Mouse (Mus musculus): ENCODE data around the gene Ms4a4d.
"Not testable (repeated sequence)": the region's sequence is repeated elsewhere in the genome, so short reads cannot be mapped to it uniquely, and the experiment has no call there.

The Ms4a4d gene

GRCm38 (mm10) chr19:11536593-11536992 lies at the start of gene Ms4a4d:
Ms4a4d (plus strand) TSS chr19:11536801.
- no peak for DNase-seq (ENCODE audit: low spot score in 2 of 2)

GRCm38 (mm10) chr19:11491406-11492189 lies 45.0 kb upstream of the Ms4a4d start:
- no peak for DNase-seq (ENCODE audit: low spot score in 2 of 2)

- no peak for DNase-seq (ENCODE audit: low spot score in 2 of 2)
These were observed 43.9 kb upstream of the Ms4a4d start for GRCm38 (mm10) chr19:11492671-11493070.

- DNase-seq (ENCODE audit: low spot score in 2 of 2): no peak
These were observed 42.1 kb upstream of the Ms4a4d start for GRCm38 (mm10) chr19:11494519-11494918.

- no peak for DNase-seq (ENCODE audit: low spot score in 2 of 2)
These were observed 40.2 kb upstream of the Ms4a4d start for GRCm38 (mm10) chr19:11496361-11496760.

- not testable (repeated sequence) for DNase-seq (ENCODE audit: low spot score in 2 of 2)
These were observed 39.3 kb upstream of the Ms4a4d start for GRCm38 (mm10) chr19:11497300-11497699.

GRCm38 (mm10) chr19:11500796-11501195 lies 35.8 kb upstream of the Ms4a4d start:
- no peak for DNase-seq (ENCODE audit: low spot score in 2 of 2)

GRCm38 (mm10) chr19:11501326-11501725 lies 35.3 kb upstream of the Ms4a4d start:
- DNase-seq (ENCODE audit: low spot score in 2 of 2): no peak

- DNase-seq (ENCODE audit: low spot score in 2 of 2): no peak
These were observed 31.7 kb upstream of the Ms4a4d start for GRCm38 (mm10) chr19:11504857-11505256.

- DNase-seq (ENCODE audit: low spot score in 2 of 2): no peak
These were observed 23.1 kb upstream of the Ms4a4d start for GRCm38 (mm10) chr19:11513458-11513857.

GRCm38 (mm10) chr19:11516246-11516645 lies 20.4 kb upstream of the Ms4a4d start, which contains the start of gene Ms4a6b:
Ms4a6b (plus strand) TSS chr19:11516512.
- DNase-seq (ENCODE audit: low spot score in 2 of 2): no peak

GRCm38 (mm10) chr19:11516845-11517244 lies 19.8 kb upstream of the Ms4a4d start:
- no peak for DNase-seq (ENCODE audit: low spot score in 2 of 2)

GRCm38 (mm10) chr19:11517373-11517772 lies 19.2 kb upstream of the Ms4a4d start:
- DNase-seq (ENCODE audit: low spot score in 2 of 2): not testable (repeated sequence)

- DNase-seq (ENCODE audit: low spot score in 2 of 2): not testable (repeated sequence)
These were observed 18.2 kb upstream of the Ms4a4d start for GRCm38 (mm10) chr19:11518356-11518755.

GRCm38 (mm10) chr19:11520146-11520545 lies 16.5 kb upstream of the Ms4a4d start:
- no peak for DNase-seq (ENCODE audit: low spot score in 2 of 2)

- DNase-seq (ENCODE audit: low spot score in 2 of 2): no peak
These were observed 3.2 kb upstream of the Ms4a4d start for GRCm38 (mm10) chr19:11533421-11533820.

GRCm38 (mm10) chr19:11533888-11534445 lies 2.6 kb upstream of the Ms4a4d start:
- no peak for DNase-seq (ENCODE audit: low spot score in 2 of 2)

- no peak for DNase-seq (ENCODE audit: low spot score in 2 of 2)
These were observed 735 bp downstream of the Ms4a4d start for GRCm38 (mm10) chr19:11537336-11537735.

- not testable (repeated sequence) for DNase-seq (ENCODE audit: low spot score in 2 of 2)
These were observed 3.7 kb downstream of the Ms4a4d start for GRCm38 (mm10) chr19:11540166-11540821.

GRCm38 (mm10) chr19:11544383-11544782 lies 7.8 kb downstream of the Ms4a4d start:
- DNase-seq (ENCODE audit: low spot score in 2 of 2): not testable (repeated sequence)

GRCm38 (mm10) chr19:11547911-11548310 lies 11.3 kb downstream of the Ms4a4d start:
- DNase-seq (ENCODE audit: low spot score in 2 of 2): no peak

- DNase-seq (ENCODE audit: low spot score in 2 of 2): no peak
These were observed 18.1 kb downstream of the Ms4a4d start for GRCm38 (mm10) chr19:11554726-11555125.

GRCm38 (mm10) chr19:11559560-11559959 lies 23.0 kb downstream of the Ms4a4d start:
- DNase-seq (ENCODE audit: low spot score in 2 of 2): not testable (repeated sequence)
